Mouse (Mus musculus) thymus, adult 2 months (tissue): ENCODE measurements around the gene Casp8ap2.

Experiments used
- CTCF ChIP-seq: fragments of 200-500 bp; IDR thresholded peaks from 2 replicates; pipeline ENCODE4 v1.5.1; 2012; ENCODE audit warnings: mild to moderate bottlenecking, control low read depth, low read length, moderate library complexity, borderline replicate concordance; ENCODE audit not compliant: control insufficient read depth, poor library complexity, insufficient read depth; ENCODE audit errors: extremely low read depth
- POLR2A ChIP-seq: fragments of 200-500 bp; IDR thresholded peaks from 2 replicates; pipeline ENCODE4 v1.6.1; 2012; ENCODE audit warnings: mild to moderate bottlenecking, low read length, control low read depth, moderate library complexity; ENCODE audit not compliant: control insufficient read depth, poor library complexity, insufficient read depth; ENCODE audit errors: extremely low read depth

DNA sequence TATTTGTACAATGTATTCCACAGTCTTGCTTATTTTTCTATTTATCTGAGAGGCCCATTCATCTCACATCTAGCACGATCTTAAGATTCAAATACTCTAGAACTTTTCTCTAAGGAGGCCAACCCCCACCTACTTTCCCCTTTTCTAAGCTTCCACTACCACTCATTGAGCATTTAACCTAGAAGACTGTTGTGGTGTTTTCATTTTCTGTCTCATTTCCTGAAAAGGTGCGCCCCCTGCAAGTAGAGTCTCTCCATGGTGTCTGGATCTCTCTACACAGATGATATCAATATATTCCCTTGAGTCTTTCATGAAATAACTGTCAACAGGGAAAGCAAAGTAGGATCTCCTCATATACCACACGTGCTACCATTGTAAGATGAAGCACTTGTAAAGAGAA, 12.6 kb upstream of the Casp8ap2 start, which contains the start of gene Gja10:
- no peak for TF ChIP-seq POLR2A
- no peak for TF ChIP-seq CTCF
